Mouse (Mus musculus) hindbrain, embryonic 10.5 days (tissue): ENCODE measurements at regions not wholly inside any gene's neighbourhood (a gene's known extent, or its start where the extent isn't known, plus 50 kb on each side); places are given as distances from the start of the nearest gene placed in this dataset.

Experiments used
- DNase-seq: peaks from one replicate; pipeline ENCODE4 v3.0.0-alpha.2; 2017; ENCODE audit warnings: low spot score
- H3K27ac ChIP-seq: fragments of 300-500 bp; sonication (generic); 2 replicates; pipeline ENCODE4 v1.5.1; 2016; ENCODE audit warnings: mild to moderate bottlenecking, moderate library complexity
- H3K27me3 ChIP-seq: fragments of 300-500 bp; sonication (generic); 2 replicates; pipeline ENCODE4 v1.6.1; 2016; ENCODE audit warnings: mild to moderate bottlenecking; ENCODE audit not compliant: poor library complexity, insufficient read depth, severe bottlenecking
- H3K36me3 ChIP-seq: fragments of 300-500 bp; sonication (generic); 2 replicates; pipeline ENCODE4 v1.6.1; 2016; ENCODE audit warnings: mild to moderate bottlenecking, moderate library complexity
- H3K4me1 ChIP-seq: fragments of 300-500 bp; sonication (generic); replicated peaks from 2 replicates; pipeline ENCODE4 v1.6.1; 2016; ENCODE audit warnings: mild to moderate bottlenecking
- H3K4me3 ChIP-seq: fragments of 300-500 bp; sonication (generic); 2 replicates; pipeline ENCODE4 v1.5.1; 2016; ENCODE audit warnings: mild to moderate bottlenecking, moderate library complexity
- H3K9me3 ChIP-seq: fragments of 300-500 bp; sonication (generic); 2 replicates; pipeline ENCODE4 v1.6.1; 2016; ENCODE audit warnings: mild to moderate bottlenecking, moderate library complexity
- WGBS: fragments of 180-500 bp; shearing (Covaris S2); methylation state at CpG from one replicate; pipeline ENCODE4 v1.1.7; 2016; 5-methylcytosine and 5-hydroxymethylcytosine counted together

GRCm38 (mm10) chr9:115581116-115581515 is 270.9 kb upstream of the Stt3b start:
- peaks cover 11% of the 10 kb centered on the region for H3K9me3 ChIP-seq
- 0 out of 2 replicates have a peak, but pooled peaks cover 4% of the 10 kb centered on the region for H3K4me1 ChIP-seq
- H3K27me3 ChIP-seq = no peaks in the 10 kb centered on the region
- no peak for DNase-seq
- H3K4me3 ChIP-seq = no peak overlapping the region
- no peaks in the 10 kb centered on the region for H3K36me3 ChIP-seq
- WGBS = 86% methylated on average over 3 of the region's 3 CpGs
- H3K27ac ChIP-seq = no peak overlapping the region

GRCm38 (mm10) chr9:115583548-115583947 is 273.3 kb upstream of the Stt3b start:
- 0 out of 2 replicates have a peak, but pooled peaks cover 4% of the 10 kb centered on the region for H3K4me1 ChIP-seq
- no peak for DNase-seq
- no peaks in the 10 kb centered on the region for H3K36me3 ChIP-seq
- no peak overlapping the region for H3K4me3 ChIP-seq
- H3K27me3 ChIP-seq = no peaks in the 10 kb centered on the region
- WGBS = 94% methylated on average over 11 of the region's 11 CpGs
- no peak overlapping the region for H3K27ac ChIP-seq
- H3K9me3 ChIP-seq = no peaks in the 10 kb centered on the region

DNA sequence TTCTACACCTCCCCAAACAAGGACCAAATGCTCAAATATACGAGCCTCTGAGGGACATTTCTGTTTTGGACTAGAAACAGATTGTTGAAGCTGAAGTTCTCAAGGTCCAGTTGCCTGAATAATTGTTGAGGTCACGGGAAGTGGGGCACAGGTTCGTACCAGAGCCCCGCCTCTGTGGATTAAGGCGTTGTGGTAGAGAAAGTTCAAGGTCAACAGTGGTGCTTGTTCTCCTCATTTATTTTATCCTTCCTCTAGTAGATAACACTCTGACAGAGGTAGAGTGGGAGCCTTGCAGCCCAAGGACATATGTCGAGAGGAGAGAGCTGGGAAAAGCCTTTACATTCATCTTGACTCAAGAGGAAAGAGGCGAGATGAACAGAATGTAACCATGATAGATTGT is 274.7 kb upstream of the Stt3b start:
- no peak overlapping the region for H3K4me3 ChIP-seq
- no peaks in the 10 kb centered on the region for H3K27me3 ChIP-seq
- H3K27ac ChIP-seq = no peak overlapping the region
- H3K36me3 ChIP-seq = no peaks in the 10 kb centered on the region
- 88% methylated on average over 7 of the region's 7 CpGs for WGBS
- H3K9me3 ChIP-seq = no peaks in the 10 kb centered on the region
- DNase-seq = no peak
- 0 out of 2 replicates have a peak, but pooled peaks cover 4% of the 10 kb centered on the region for H3K4me1 ChIP-seq

DNA sequence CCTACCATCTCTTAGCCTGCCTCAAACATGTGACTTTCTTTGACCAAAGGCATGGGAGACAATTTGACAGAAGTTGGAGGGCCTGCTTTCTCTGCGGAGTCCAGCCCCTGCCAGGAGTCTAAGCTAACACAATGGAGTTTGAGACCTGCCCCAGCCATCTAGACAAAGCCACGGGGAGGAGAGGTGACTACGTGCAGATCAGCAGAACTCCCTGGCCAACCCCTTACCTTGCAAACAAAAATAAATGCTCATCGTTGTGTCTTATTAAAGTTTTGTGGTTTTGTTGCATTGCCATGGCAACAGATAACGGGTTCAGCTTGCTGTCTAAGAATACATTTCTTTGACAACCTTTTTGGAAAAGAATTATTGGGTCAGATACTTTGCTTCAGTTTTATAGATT is 282.2 kb upstream of the Stt3b start:
- Histone ChIP-seq H3K27me3 (no peaks in the 10 kb centered on the region), H3K27ac (no peak overlapping the region), H3K36me3 (no peaks in the 10 kb centered on the region), H3K9me3 (no peaks in the 10 kb centered on the region), H3K4me3 (no peak overlapping the region), H3K4me1 (0 out of 2 replicates have a peak, but pooled peaks cover 2% of the 10 kb centered on the region)
- no peak for DNase-seq
- whole genome bisulfite sequencing = 68% methylated on average over 5 of the region's 5 CpGs

DNA sequence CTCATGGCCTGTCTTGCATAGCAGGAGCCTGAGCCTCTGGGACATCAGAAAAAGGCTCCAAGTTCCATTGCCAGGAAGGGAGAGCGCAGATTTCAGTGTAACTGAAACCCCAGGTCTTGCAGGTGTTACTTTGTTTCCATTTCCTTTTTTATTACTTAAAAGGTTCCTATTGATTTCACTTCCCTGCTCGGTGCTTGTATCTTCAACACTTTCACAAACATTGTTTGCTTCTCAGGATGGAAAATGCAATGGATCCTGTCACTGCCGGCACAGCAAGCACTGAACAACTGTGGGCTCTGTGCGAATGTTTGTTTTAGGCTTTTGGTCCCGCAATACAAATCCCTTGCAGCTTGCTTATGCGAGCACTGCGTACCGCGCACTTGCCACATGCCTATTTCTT is 290.0 kb upstream of the Stt3b start:
- WGBS = 85% methylated on average over 9 of the region's 9 CpGs
- Histone ChIP-seq H3K4me3 (no peak overlapping the region), H3K27me3 (no peaks in the 10 kb centered on the region), H3K27ac (no peak overlapping the region), H3K4me1 (peaks cover 11% of the 10 kb centered on the region), H3K36me3 (no peaks in the 10 kb centered on the region), H3K9me3 (no peaks in the 10 kb centered on the region)
- DNase-seq = no peak

DNA sequence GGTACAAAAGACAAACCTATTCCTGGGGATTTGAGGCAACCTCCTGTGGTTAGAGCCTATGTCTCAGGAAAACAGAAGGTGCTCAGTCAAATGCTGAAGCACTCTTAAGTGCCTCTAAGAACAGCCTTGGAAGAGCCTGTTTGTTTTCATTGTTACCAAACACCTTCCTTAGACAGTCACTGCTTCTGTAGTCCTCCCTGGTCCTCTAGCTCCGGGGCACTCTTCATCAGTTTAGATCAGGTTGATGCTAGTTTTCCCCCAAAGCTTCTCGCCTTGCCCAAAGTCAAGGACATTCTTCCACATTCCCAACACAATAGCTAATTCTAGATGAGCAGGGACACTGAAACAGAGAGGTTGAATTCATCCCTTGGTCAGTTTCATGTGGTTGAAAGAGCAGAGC is 290.6 kb upstream of the Stt3b start:
- no peak overlapping the region for H3K27ac ChIP-seq
- peaks cover 15% of the 10 kb centered on the region for H3K4me1 ChIP-seq
- H3K4me3 ChIP-seq = no peak overlapping the region
- H3K36me3 ChIP-seq = no peaks in the 10 kb centered on the region
- H3K27me3 ChIP-seq = no peaks in the 10 kb centered on the region
- DNase-seq = no peak
- no peaks in the 10 kb centered on the region for H3K9me3 ChIP-seq
- WGBS = 79% methylated on average over 2 of the region's 2 CpGs

- H3K27ac ChIP-seq = no peak overlapping the region
- H3K4me1 ChIP-seq = peaks cover 15% of the 10 kb centered on the region
- no peaks in the 10 kb centered on the region for H3K27me3 ChIP-seq
- H3K4me3 ChIP-seq = no peak overlapping the region
- no peaks in the 10 kb centered on the region for H3K36me3 ChIP-seq
- no peaks in the 10 kb centered on the region for H3K9me3 ChIP-seq
- no peak for DNase-seq
- 95% methylated on average over 7 of the region's 7 CpGs for WGBS
These were observed 292.6 kb upstream of the Stt3b start for GRCm38 (mm10) chr9:115602772-115603171.

DNA sequence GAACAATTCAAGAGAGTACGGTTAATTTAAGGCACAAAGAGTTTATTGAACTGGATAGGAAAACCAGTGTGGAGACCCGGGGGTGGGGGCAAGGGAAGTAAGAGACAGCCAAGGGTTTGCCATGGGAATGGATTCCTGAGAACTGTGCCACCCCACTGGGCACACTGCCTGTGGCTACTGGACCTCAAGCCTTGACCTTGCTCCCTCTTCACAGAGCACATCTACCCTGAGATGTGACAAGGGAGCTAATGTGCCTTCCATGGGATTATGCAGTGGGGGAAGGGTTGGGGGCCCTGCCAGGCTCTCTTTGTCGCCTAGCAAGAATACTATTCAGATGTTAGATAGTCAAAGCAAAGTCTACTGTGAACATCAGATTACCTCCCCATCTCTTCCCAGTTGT is 294.2 kb upstream of the Stt3b start:
- Histone ChIP-seq H3K27me3 (no peaks in the 10 kb centered on the region), H3K27ac (peak overlapping the region; percentile 78), H3K9me3 (no peaks in the 10 kb centered on the region), H3K4me3 (no peak overlapping the region), H3K4me1 (peaks cover 15% of the 10 kb centered on the region), H3K36me3 (no peaks in the 10 kb centered on the region)
- DNase-seq = peak; percentile 14
- WGBS = 65% methylated on average over 3 of the region's 3 CpGs

DNA sequence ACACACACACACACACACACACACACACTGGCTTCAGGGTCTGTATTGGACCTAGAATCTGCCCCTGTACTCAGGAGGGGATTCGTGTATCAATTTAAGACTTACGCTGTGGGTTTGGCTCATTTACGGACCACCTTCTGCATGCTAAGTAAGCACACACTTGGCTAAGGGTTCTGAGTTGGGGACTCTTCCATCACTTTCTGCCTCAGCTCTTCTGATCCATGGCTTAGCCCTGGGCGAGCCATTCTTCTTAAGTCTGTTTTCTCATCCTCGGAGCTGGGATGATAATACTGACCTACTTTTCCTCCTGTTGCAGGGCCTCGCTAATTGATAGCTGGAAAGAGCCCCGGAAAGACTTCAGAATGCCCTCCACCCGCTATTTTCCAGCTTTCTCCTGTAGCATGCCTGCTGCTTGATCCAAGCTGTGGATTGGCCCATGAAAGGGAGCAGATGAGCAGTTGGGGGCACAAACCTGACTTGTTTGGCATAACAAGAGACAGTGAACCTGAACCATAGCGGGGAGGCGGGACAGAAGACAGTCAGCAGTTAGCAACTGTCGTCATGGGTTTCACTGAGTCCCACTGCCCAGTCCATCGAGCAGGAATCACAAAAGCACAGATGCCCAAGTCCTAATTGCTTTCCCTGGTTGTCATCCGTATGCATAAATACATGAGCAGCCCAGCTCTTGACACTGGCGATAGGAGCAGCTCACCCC is 294.9 kb upstream of the Stt3b start:
- no peaks in the 10 kb centered on the region for H3K36me3 ChIP-seq
- H3K27ac ChIP-seq = peak overlapping the region; percentile 78
- no peaks in the 10 kb centered on the region for H3K9me3 ChIP-seq
- no peak for DNase-seq
- WGBS = 78% methylated on average over 14 of the region's 14 CpGs
- no peak overlapping the region for H3K4me3 ChIP-seq
- no peaks in the 10 kb centered on the region for H3K27me3 ChIP-seq
- H3K4me1 ChIP-seq = peaks cover 15% of the 10 kb centered on the region

DNA sequence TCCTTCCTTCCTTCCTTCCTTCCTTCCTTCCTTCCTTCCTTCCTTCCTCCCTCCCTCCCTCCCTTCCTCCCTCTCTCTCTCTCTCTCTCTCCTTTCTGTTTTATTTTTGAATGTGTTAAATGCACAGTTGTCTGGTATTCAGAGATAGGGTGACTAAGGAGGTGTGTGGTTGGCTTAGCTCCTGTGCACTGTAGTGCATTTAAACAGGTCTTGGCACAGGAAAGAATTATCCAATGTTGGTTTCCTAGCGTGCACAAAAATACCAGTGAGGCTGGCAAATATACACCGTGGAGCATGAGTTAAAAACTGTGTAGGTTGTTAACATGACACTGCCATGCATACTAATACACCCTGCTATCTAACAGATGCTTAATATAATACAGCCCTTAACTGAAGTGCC is 297.7 kb upstream of the Stt3b start:
- Histone ChIP-seq H3K27ac (no peak overlapping the region), H3K4me3 (no peak overlapping the region), H3K4me1 (peaks cover 15% of the 10 kb centered on the region), H3K36me3 (no peaks in the 10 kb centered on the region), H3K9me3 (no peaks in the 10 kb centered on the region), H3K27me3 (no peaks in the 10 kb centered on the region)
- WGBS = 89% methylated on average over 2 of the region's 2 CpGs
- no peak for DNase-seq

DNA sequence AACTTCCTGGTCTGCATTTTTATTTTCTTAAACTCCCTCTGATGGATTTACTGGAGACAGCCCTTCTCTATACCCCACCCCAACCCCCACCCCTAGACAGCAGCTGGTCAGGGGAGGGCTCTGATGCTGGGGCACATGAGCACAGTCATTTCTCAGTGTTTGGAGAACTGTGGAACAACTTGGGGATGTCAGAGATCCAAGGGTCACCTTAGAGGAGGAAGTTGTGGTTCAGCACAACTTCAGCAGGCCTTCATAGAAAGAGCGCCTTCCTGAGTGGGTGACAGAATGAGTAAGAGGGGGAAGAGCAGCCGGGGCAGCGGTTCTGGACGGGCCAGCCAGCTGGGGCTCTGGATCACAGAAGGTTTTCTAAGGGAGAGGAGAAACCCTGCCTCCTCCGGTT is 298.2 kb upstream of the Stt3b start:
- Histone ChIP-seq H3K4me1 (peaks cover 15% of the 10 kb centered on the region), H3K27ac (no peak overlapping the region), H3K27me3 (no peaks in the 10 kb centered on the region), H3K36me3 (no peaks in the 10 kb centered on the region), H3K4me3 (no peak overlapping the region), H3K9me3 (no peaks in the 10 kb centered on the region)
- WGBS = 86% methylated on average over 5 of the region's 5 CpGs
- DNase-seq = no peak

- Histone ChIP-seq H3K36me3 (no peaks in the 10 kb centered on the region), H3K4me1 (peaks cover 7% of the 10 kb centered on the region), H3K27ac (no peak overlapping the region), H3K9me3 (no peaks in the 10 kb centered on the region), H3K4me3 (no peak overlapping the region), H3K27me3 (no peaks in the 10 kb centered on the region)
- WGBS = 92% methylated on average over 5 of the region's 5 CpGs
- DNase-seq = no peak
These were observed 299.4 kb upstream of the Gadl1 start for GRCm38 (mm10) chr9:115609904-115610303.

DNA sequence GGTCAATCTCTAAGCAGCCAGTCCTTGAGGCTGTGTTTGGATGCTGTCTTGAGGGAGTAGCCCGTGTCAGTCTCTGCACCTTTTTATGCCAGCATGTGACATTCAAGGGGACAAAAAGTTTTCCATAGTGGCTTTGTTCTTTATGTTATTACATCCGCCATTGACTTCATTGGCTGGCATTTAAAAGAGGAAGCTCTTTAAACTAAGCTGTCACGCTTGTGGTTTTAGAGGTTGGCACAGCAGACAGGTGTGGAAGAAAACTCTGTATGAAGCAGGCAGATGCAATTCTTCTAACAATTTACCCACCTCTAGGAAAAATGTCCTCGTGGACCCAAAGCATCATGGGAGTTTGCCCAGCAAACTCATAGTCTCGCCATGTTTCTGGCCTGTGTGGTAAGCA is 297.5 kb upstream of the Gadl1 start:
- no peak overlapping the region for H3K4me3 ChIP-seq
- no peaks in the 10 kb centered on the region for H3K36me3 ChIP-seq
- H3K27me3 ChIP-seq = no peaks in the 10 kb centered on the region
- no peak overlapping the region for H3K27ac ChIP-seq
- 0 out of 2 replicates have a peak, but pooled peaks cover 5% of the 10 kb centered on the region for H3K4me1 ChIP-seq
- 89% methylated on average over 5 of the region's 5 CpGs for WGBS
- DNase-seq = no peak
- H3K9me3 ChIP-seq = no peaks in the 10 kb centered on the region

DNA sequence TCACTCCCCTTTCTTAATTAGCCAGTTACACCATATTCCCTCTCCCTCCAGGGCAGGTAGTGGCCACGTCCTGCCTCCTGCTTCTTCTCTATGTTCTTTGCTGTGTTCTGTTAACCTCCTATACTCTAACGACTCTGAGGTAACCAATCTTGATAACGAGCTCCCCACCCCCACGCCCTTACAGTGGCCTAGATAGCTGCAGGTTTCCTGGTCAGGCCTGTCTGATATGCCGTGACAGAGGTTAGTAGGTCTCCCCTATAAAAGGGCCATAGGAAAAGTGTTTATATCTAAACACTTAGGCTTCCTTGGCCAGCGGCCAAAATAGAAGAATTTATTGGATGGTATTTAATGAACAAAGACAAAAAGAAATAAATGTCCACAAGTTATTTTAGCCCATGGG is 296.3 kb upstream of the Gadl1 start:
- 88% methylated on average over 6 of the region's 6 CpGs for WGBS
- no peaks in the 10 kb centered on the region for H3K9me3 ChIP-seq
- H3K36me3 ChIP-seq = no peaks in the 10 kb centered on the region
- DNase-seq = no peak
- H3K4me1 ChIP-seq = 0 out of 2 replicates have a peak, but pooled peaks cover 5% of the 10 kb centered on the region
- H3K27ac ChIP-seq = no peak overlapping the region
- no peak overlapping the region for H3K4me3 ChIP-seq
- H3K27me3 ChIP-seq = no peaks in the 10 kb centered on the region
